Mouse (Mus musculus): Measurements from ENCODE around the gene Gm21885. TPM values are rescaled to one million over a fixed set of nuclear protein-coding genes. Genes with fewer than 3 reads are reported as not detected.

Gm21885 gene
- not detected in 2 replicates for total RNA-seq (2014; rRNA removed; ENCODE audit: low replicate concordance)
- polyA plus RNA-seq (2015; fragmentation: Nextera tagmentation; extraction: Ambion mirVana) = 0.15 and 0.30 TPM in 2 replicates

DNA sequence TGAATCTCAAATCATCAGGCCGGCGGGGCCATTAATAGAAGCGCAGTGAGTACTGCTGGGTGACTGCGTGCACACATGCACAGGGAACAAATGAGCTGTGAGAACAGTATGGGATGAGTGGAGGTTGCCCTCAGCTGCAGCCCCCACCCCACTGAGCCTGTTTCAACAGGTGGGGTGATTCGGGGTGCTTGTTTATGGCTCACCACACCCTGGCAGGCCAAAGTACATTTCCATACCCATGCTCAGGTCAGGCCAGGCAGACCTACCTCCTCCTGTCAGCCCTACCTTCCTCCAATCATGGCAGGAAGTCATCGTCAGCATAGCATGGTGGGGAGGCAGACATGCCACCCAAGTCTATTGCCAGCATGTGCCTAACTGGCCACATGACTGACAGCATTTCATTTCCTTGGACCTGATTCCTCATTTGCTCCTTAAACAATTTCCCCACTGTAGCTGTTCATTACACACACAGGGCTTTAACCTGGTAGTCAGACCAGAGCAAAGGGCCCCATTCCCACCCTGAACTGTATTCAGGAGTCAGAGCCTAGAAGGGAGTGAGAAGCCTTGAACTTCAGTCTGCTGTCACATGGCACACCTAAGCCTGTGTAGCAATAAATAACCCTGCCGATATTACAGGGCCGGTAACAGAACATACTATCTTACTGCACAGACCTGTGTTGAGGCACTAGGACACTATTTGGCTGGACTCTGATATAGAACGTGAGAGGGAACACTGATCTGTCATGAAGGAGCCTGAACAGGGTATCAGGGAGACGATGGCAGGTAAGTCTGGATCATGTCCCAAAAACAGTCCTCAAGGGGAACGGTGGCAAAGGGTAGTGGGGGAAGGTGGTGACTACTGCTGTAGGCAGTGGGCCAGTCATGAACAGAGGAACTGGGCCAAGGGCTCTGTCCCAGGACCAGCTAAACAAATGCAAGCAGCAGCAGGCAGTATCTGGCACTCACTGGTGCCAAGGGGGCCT lies at the start of gene Gm21885:
Gm21885 (plus strand) TSS at position 675 of the 983 bp plus-strand sequence.
- DNase-seq (ENCODE audit: low spot score) (no peak), ATAC-seq (ENCODE audit: insufficient read depth, low read depth) (peak; percentile 38)
- TF ChIP-seq EP300 (IDR thresholded peaks at IDR 0.05; ENCODE audit: low read depth) (no peak), CTCF (IDR thresholded peaks at IDR 0.05; ENCODE audit: low read depth) (no peak)
- Histone ChIP-seq H3K27ac (ENCODE audit: low read depth) (peak within 1 kb of the TSS; percentile 54), H3K36me3 (replicated peaks; ENCODE audit: control insufficient read depth, insufficient read depth, low read length) (peaks cover 26% of the 10 kb centered on the region), H3K27me3 (ENCODE audit: control insufficient read depth, insufficient read depth, low read length) (no peaks in the 10 kb centered on the region), H3K9me3 (replicated peaks; ENCODE audit: control insufficient read depth, low read length) (no peaks in the 10 kb centered on the region), H3K9ac (replicated peaks; ENCODE audit: low read depth, low read length) (no peak within 1 kb of the TSS), H3K4me3 (ENCODE audit: low read depth, low read length) (no peak within 1 kb of the TSS), H3K4me2 (ENCODE audit: low read depth, low read length) (no peak within 1 kb of the TSS), H3K4me1 (ENCODE audit: control insufficient read depth, insufficient read depth) (0 out of 2 replicates have a peak, but pooled peaks cover 5% of the 10 kb centered on the region)
- 54% methylated on average over 11 of the region's 11 CpGs for WGBS

DNA sequence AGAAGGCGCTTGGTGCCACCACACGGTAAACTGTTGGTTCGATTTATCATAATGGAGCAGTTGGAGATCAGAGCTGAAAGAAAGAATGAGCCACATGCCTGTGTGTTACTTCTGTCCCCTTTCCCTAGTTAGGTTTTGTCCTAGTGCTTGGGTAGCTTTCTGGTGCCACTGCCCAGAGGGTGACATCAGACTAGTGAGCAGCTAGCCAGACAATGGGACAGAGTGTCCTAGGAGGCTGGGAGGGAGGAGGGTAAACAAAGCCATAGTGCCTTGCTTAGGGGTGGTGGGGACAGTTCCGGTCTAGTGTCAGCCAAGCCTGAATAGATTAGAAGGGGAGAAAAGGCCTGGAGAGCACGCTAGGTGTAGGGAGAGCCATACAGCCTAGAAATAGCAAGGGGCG lies 48.3 kb upstream of the Gm21885 start:
- Histone ChIP-seq H3K4me3 (ENCODE audit: low read depth, low read length) (no peak overlapping the region), H3K27me3 (ENCODE audit: control insufficient read depth, insufficient read depth, low read length) (no peaks in the 10 kb centered on the region), H3K4me1 (ENCODE audit: control insufficient read depth, insufficient read depth) (peaks cover 47% of the 10 kb centered on the region), H3K9me3 (replicated peaks; ENCODE audit: control insufficient read depth, low read length) (no peaks in the 10 kb centered on the region), H3K36me3 (replicated peaks; ENCODE audit: control insufficient read depth, insufficient read depth, low read length) (no peaks in the 10 kb centered on the region), H3K9ac (replicated peaks; ENCODE audit: low read depth, low read length) (peak overlapping the region; percentile 13; the same call in 1 of the 2 replicates), H3K27ac (ENCODE audit: low read depth) (peak overlapping the region; percentile 93), H3K4me2 (ENCODE audit: low read depth, low read length) (no peak overlapping the region)
- peak; percentile 56 for ATAC-seq (ENCODE audit: insufficient read depth, low read depth)
- DNase-seq (ENCODE audit: low spot score) = peak; percentile 62
- TF ChIP-seq EP300 (IDR thresholded peaks at IDR 0.05; ENCODE audit: low read depth) (0 out of 2 replicates have a peak, but pooled peaks have one; percentile 62), CTCF (IDR thresholded peaks at IDR 0.05; ENCODE audit: low read depth) (no peak)
- 57% methylated on average over 6 of the region's 6 CpGs for WGBS

DNA sequence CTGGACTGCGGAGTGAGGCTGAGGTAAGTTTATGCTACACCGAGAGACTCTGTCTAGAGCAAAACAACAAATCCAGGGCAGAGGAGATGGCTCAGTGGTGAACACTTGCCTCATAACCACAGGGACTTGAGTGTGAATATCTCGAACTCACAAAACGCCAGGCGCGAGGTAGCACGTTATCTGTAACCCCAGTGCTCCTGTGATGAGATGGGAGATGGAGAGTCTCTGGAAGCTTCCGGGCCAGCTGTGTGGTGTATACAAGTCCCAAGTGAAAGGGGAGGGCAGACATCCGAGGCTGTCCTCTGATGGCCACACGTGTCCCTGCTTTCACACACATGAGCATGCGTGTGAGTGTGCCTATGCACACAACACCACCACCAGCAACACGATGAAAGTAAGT lies 47.3 kb upstream of the Gm21885 start:
- TF ChIP-seq EP300 (IDR thresholded peaks at IDR 0.05; ENCODE audit: low read depth) (no peak), CTCF (IDR thresholded peaks at IDR 0.05; ENCODE audit: low read depth) (no peak)
- Histone ChIP-seq H3K36me3 (replicated peaks; ENCODE audit: control insufficient read depth, insufficient read depth, low read length) (no peaks in the 10 kb centered on the region), H3K9ac (replicated peaks; ENCODE audit: low read depth, low read length) (no peak overlapping the region), H3K9me3 (replicated peaks; ENCODE audit: control insufficient read depth, low read length) (no peaks in the 10 kb centered on the region), H3K27me3 (ENCODE audit: control insufficient read depth, insufficient read depth, low read length) (no peaks in the 10 kb centered on the region), H3K4me1 (ENCODE audit: control insufficient read depth, insufficient read depth) (peaks cover 41% of the 10 kb centered on the region), H3K27ac (ENCODE audit: low read depth) (no peak overlapping the region), H3K4me2 (ENCODE audit: low read depth, low read length) (no peak overlapping the region), H3K4me3 (ENCODE audit: low read depth, low read length) (no peak overlapping the region)
- ATAC-seq (ENCODE audit: insufficient read depth, low read depth) (no peak), DNase-seq (ENCODE audit: low spot score) (no peak)
- 81% methylated on average over 12 of the region's 12 CpGs for WGBS

- H3K4me1 ChIP-seq (ENCODE audit: control insufficient read depth, insufficient read depth) = peaks cover 39% of the 10 kb centered on the region
- H3K27me3 ChIP-seq (ENCODE audit: control insufficient read depth, insufficient read depth, low read length) = no peaks in the 10 kb centered on the region
- H3K4me2 ChIP-seq (ENCODE audit: low read depth, low read length) = no peak overlapping the region
- H3K27ac ChIP-seq (ENCODE audit: low read depth) = no peak overlapping the region
- no peaks in the 10 kb centered on the region for H3K9me3 ChIP-seq (replicated peaks; ENCODE audit: control insufficient read depth, low read length)
- ATAC-seq (ENCODE audit: insufficient read depth, low read depth) = no peak
- TF ChIP-seq EP300 (IDR thresholded peaks at IDR 0.05; ENCODE audit: low read depth) (no peak), CTCF (IDR thresholded peaks at IDR 0.05; ENCODE audit: low read depth) (no peak)
- DNase-seq (ENCODE audit: low spot score) = no peak
- no peak overlapping the region for H3K9ac ChIP-seq (replicated peaks; ENCODE audit: low read depth, low read length)
- H3K36me3 ChIP-seq (replicated peaks; ENCODE audit: control insufficient read depth, insufficient read depth, low read length) = no peaks in the 10 kb centered on the region
- no peak overlapping the region for H3K4me3 ChIP-seq (ENCODE audit: low read depth, low read length)
- 88% methylated on average over 8 of the region's 8 CpGs for WGBS
Observed at GRCm38 (mm10) chr11:94234857-94235256, 46.8 kb upstream of the Gm21885 start.

GRCm38 (mm10) chr11:94236074-94236473 lies 45.6 kb upstream of the Gm21885 start:
- Histone ChIP-seq H3K27me3 (ENCODE audit: control insufficient read depth, insufficient read depth, low read length) (no peaks in the 10 kb centered on the region), H3K4me1 (ENCODE audit: control insufficient read depth, insufficient read depth) (peaks cover 28% of the 10 kb centered on the region), H3K27ac (ENCODE audit: low read depth) (no peak overlapping the region), H3K9ac (replicated peaks; ENCODE audit: low read depth, low read length) (no peak overlapping the region), H3K36me3 (replicated peaks; ENCODE audit: control insufficient read depth, insufficient read depth, low read length) (no peaks in the 10 kb centered on the region), H3K9me3 (replicated peaks; ENCODE audit: control insufficient read depth, low read length) (no peaks in the 10 kb centered on the region), H3K4me3 (ENCODE audit: low read depth, low read length) (no peak overlapping the region), H3K4me2 (ENCODE audit: low read depth, low read length) (no peak overlapping the region)
- DNase-seq (ENCODE audit: low spot score) = peak; percentile 90
- 25% methylated on average over 3 of the region's 3 CpGs for WGBS
- TF ChIP-seq CTCF (IDR thresholded peaks at IDR 0.05; ENCODE audit: low read depth) (peak; percentile 97), EP300 (IDR thresholded peaks at IDR 0.05; ENCODE audit: low read depth) (no peak)
- peak; percentile 62 for ATAC-seq (ENCODE audit: insufficient read depth, low read depth)
